In the genomic region with DNA sequence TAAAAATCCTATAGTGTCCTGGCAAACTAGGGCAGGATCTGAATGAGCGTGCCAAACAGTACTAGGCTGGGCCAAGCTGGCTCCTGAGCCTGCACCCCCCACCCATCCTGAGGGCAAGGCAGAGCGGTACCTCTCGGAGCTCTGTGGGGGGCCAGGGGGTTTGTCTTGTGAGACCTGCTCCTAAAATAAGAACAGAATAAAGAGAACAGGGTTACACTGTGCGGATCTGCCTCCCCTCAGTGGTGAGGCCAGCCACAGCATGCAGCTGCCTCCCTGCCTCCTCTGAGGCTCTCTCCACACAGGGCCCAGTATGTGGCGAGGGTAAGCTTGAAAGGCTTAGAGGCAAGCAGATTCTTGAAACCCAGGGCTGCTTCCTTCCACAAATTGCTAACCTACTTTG, we compare ENCODE assay signal across 26 mouse cellular contexts.
DNase-seq lines count a peak whose midpoint lies in the region; ATAC-seq and TF ChIP-seq lines count a peak whose summit lies in the region.
"Had no signal": no experiment of that assay in that cellular context is flagged by ENCODE, and none has a peak within 500 bp of the region (broad histone marks: within the 10 kb centered on the region; RNA-seq: fewer than 3 reads in every experiment).

No protein-coding gene starts in this region.

- H3K36me3 ChIP-seq in forebrain, embryonic 13.5 days (ENCODE audit: poor library complexity, severe bottlenecking), result peaks cover 87% of the 10 kb centered on the region
- H3K36me3 ChIP-seq in forebrain, postnatal 0 days (ENCODE audit: insufficient read depth), result peaks cover 62% of the 10 kb centered on the region
- peaks cover 43% of the 10 kb centered on the region for H3K36me3 ChIP-seq in hindbrain, postnatal 0 days (ENCODE audit: insufficient read depth, low read length)
- H3K36me3 ChIP-seq in hindbrain, embryonic 16.5 days (ENCODE audit: control insufficient read depth, insufficient read depth, low read length), result peaks cover 33% of the 10 kb centered on the region
- H3K36me3 ChIP-seq in midbrain, embryonic 16.5 days (ENCODE audit: control insufficient read depth, insufficient read depth, low read length), result peaks cover 47% of the 10 kb centered on the region
- H3K36me3 ChIP-seq in midbrain, embryonic 13.5 days, result peaks cover 85% of the 10 kb centered on the region
- H3K36me3 ChIP-seq in midbrain, postnatal 0 days (ENCODE audit: insufficient read depth, low read length), result peaks cover 68% of the 10 kb centered on the region
- H3K36me3 ChIP-seq: G1E; heart, embryonic 12.5 days; lung, embryonic 15.5 days had no signal

- H3K27ac ChIP-seq in forebrain, embryonic 13.5 days, result no peak overlapping the region
- no peak overlapping the region for H3K27ac ChIP-seq in forebrain, postnatal 0 days (ENCODE audit: low read depth, low read length)
- no peak overlapping the region for H3K27ac ChIP-seq in hindbrain, postnatal 0 days
- H3K27ac ChIP-seq in hindbrain, embryonic 16.5 days (ENCODE audit: low read depth, low read length), result no peak overlapping the region
- H3K27ac ChIP-seq in midbrain, embryonic 16.5 days (ENCODE audit: low read length), result peak overlapping the region; percentile 22; the same call in 1 of the 2 replicates
- no peak overlapping the region; the same call in 1 of the 2 replicates for H3K27ac ChIP-seq in midbrain, embryonic 13.5 days
- no peak overlapping the region for H3K27ac ChIP-seq in midbrain, postnatal 0 days (ENCODE audit: low read depth, low read length)
- H3K27ac ChIP-seq: hindbrain, embryonic 15.5 days; limb, embryonic 13.5 days; lung, embryonic 15.5 days; midbrain, embryonic 12.5 days; neural tube, embryonic 12.5 days had no signal

- DNase-seq in forebrain, postnatal 0 days, result no peak
- DNase-seq in hindbrain, postnatal 0 days (ENCODE audit: low spot score), result no peak
- DNase-seq in midbrain, postnatal 0 days (ENCODE audit: low spot score), result no peak
- DNase-seq: adrenal gland, adult 8-10 months; cerebellum, adult 8-10 months; gastrocnemius, postnatal 25 days; heart, adult 18-20 months; heart, postnatal 4 days; kidney, adult 9 months; kidney, postnatal 10 days; right cerebral cortex, adult 18-20 months; spleen, adult 18-20 months had no signal

- no peaks in the 10 kb centered on the region for H3K27me3 ChIP-seq in forebrain, embryonic 13.5 days
- no peaks in the 10 kb centered on the region for H3K27me3 ChIP-seq in forebrain, postnatal 0 days (ENCODE audit: insufficient read depth, low read length)
- no peaks in the 10 kb centered on the region for H3K27me3 ChIP-seq in hindbrain, postnatal 0 days (ENCODE audit: insufficient read depth, low read length)
- no peaks in the 10 kb centered on the region for H3K27me3 ChIP-seq in hindbrain, embryonic 16.5 days (replicated peaks; ENCODE audit: control insufficient read depth, insufficient read depth, low read length)
- no peaks in the 10 kb centered on the region for H3K27me3 ChIP-seq in midbrain, embryonic 16.5 days (ENCODE audit: control insufficient read depth, insufficient read depth, low read depth, low read length)
- H3K27me3 ChIP-seq in midbrain, embryonic 13.5 days, result no peaks in the 10 kb centered on the region
- no peaks in the 10 kb centered on the region for H3K27me3 ChIP-seq in midbrain, postnatal 0 days (ENCODE audit: insufficient read depth, low read length)
- H3K27me3 ChIP-seq: hindbrain, embryonic 15.5 days; limb, embryonic 13.5 days; lung, embryonic 15.5 days; midbrain, embryonic 12.5 days; neural tube, embryonic 12.5 days had no signal

- WGBS in forebrain, embryonic 13.5 days, result 79% methylated on average over 5 of the region's 5 CpGs
- WGBS in forebrain, postnatal 0 days, result 79% methylated on average over 5 of the region's 5 CpGs
- WGBS in hindbrain, postnatal 0 days, result 72% methylated on average over 5 of the region's 5 CpGs
- 73% methylated on average over 5 of the region's 5 CpGs for WGBS in hindbrain, embryonic 16.5 days
- WGBS in midbrain, embryonic 16.5 days, result 65% methylated on average over 5 of the region's 5 CpGs
- 75% methylated on average over 5 of the region's 5 CpGs for WGBS in midbrain, embryonic 13.5 days
- WGBS in midbrain, postnatal 0 days, result 59% methylated on average over 5 of the region's 5 CpGs

- 0 out of 2 replicates have a peak, but pooled peaks have one; percentile 8 for ATAC-seq in forebrain, embryonic 13.5 days
- ATAC-seq in forebrain, postnatal 0 days, result no peak
- ATAC-seq in hindbrain, postnatal 0 days, result peak; percentile 44; the same call in 1 of the 2 replicates
- ATAC-seq in hindbrain, embryonic 16.5 days, result no peak; the same call in 1 of the 2 replicates
- ATAC-seq in midbrain, embryonic 16.5 days, result peak; percentile 41; the same call in 1 of the 2 replicates
- ATAC-seq in midbrain, embryonic 13.5 days, result no peak
- 0 out of 2 replicates have a peak, but pooled peaks have one; percentile 39 for ATAC-seq in midbrain, postnatal 0 days (ENCODE audit: low FRiP score)
- ATAC-seq: intestine, embryonic 16.5 days had no signal

- no peaks in the 10 kb centered on the region for H3K4me1 ChIP-seq in forebrain, embryonic 13.5 days
- no peaks in the 10 kb centered on the region for H3K4me1 ChIP-seq in forebrain, postnatal 0 days (ENCODE audit: insufficient read depth)
- no peaks in the 10 kb centered on the region for H3K4me1 ChIP-seq in hindbrain, postnatal 0 days (ENCODE audit: insufficient read depth, low read length)
- no peaks in the 10 kb centered on the region for H3K4me1 ChIP-seq in hindbrain, embryonic 16.5 days (ENCODE audit: control insufficient read depth, insufficient read depth, low read depth, low read length)
- H3K4me1 ChIP-seq in midbrain, embryonic 16.5 days (ENCODE audit: control insufficient read depth, insufficient read depth, low read length), result no peaks in the 10 kb centered on the region
- H3K4me1 ChIP-seq in midbrain, embryonic 13.5 days (replicated peaks), result no peaks in the 10 kb centered on the region
- no peaks in the 10 kb centered on the region for H3K4me1 ChIP-seq in midbrain, postnatal 0 days (ENCODE audit: insufficient read depth, low read length)
- H3K4me1 ChIP-seq: heart, embryonic 12.5 days; hindbrain, embryonic 15.5 days; lung, embryonic 15.5 days; midbrain, embryonic 12.5 days; neural tube, embryonic 12.5 days had no signal

- no peak overlapping the region for H3K9ac ChIP-seq in forebrain, embryonic 13.5 days
- no peak overlapping the region for H3K9ac ChIP-seq in forebrain, postnatal 0 days
- no peak overlapping the region; the same call in 1 of the 2 replicates for H3K9ac ChIP-seq in hindbrain, postnatal 0 days (replicated peaks; ENCODE audit: low read length)
- H3K9ac ChIP-seq in hindbrain, embryonic 16.5 days (ENCODE audit: low read depth, low read length), result no peak overlapping the region
- H3K9ac ChIP-seq in midbrain, embryonic 16.5 days (ENCODE audit: low read depth, low read length), result no peak overlapping the region
- no peak overlapping the region for H3K9ac ChIP-seq in midbrain, embryonic 13.5 days (replicated peaks)
- no peak overlapping the region for H3K9ac ChIP-seq in midbrain, postnatal 0 days (replicated peaks; ENCODE audit: low read length, poor library complexity, severe bottlenecking)
- H3K9ac ChIP-seq: heart, embryonic 12.5 days; hindbrain, embryonic 15.5 days; limb, embryonic 13.5 days; lung, embryonic 15.5 days; midbrain, embryonic 12.5 days; neural tube, embryonic 12.5 days had no signal

- TF ChIP-seq CTCF in forebrain, postnatal 0 days (IDR thresholded peaks at IDR 0.05; ENCODE audit: low read depth), result no peak
- no peak for TF ChIP-seq CTCF in hindbrain, postnatal 0 days (IDR thresholded peaks at IDR 0.05; ENCODE audit: low read depth)
- TF ChIP-seq CTCF in midbrain, postnatal 0 days (IDR thresholded peaks at IDR 0.05), result no peak

- no peak overlapping the region for H3K4me3 ChIP-seq in forebrain, embryonic 13.5 days
- no peak overlapping the region for H3K4me3 ChIP-seq in forebrain, postnatal 0 days (ENCODE audit: low read depth, low read length)
- no peak overlapping the region for H3K4me3 ChIP-seq in hindbrain, postnatal 0 days (ENCODE audit: low read length)
- no peak overlapping the region for H3K4me3 ChIP-seq in hindbrain, embryonic 16.5 days (ENCODE audit: low read length)
- H3K4me3 ChIP-seq in midbrain, embryonic 16.5 days (ENCODE audit: low read depth, low read length), result no peak overlapping the region
- H3K4me3 ChIP-seq in midbrain, embryonic 13.5 days (replicated peaks), result no peak overlapping the region
- H3K4me3 ChIP-seq in midbrain, postnatal 0 days (ENCODE audit: low read depth, low read length), result no peak overlapping the region
- H3K4me3 ChIP-seq: heart, embryonic 12.5 days; hindbrain, embryonic 15.5 days; limb, embryonic 13.5 days; lung, embryonic 15.5 days; midbrain, embryonic 12.5 days; myocyte; neural tube, embryonic 12.5 days had no signal

- H3K9me3 ChIP-seq in forebrain, embryonic 13.5 days (replicated peaks), result no peaks in the 10 kb centered on the region
- no peaks in the 10 kb centered on the region for H3K9me3 ChIP-seq in forebrain, postnatal 0 days (ENCODE audit: low read length)
- H3K9me3 ChIP-seq in hindbrain, postnatal 0 days (ENCODE audit: low read length), result no peaks in the 10 kb centered on the region
- H3K9me3 ChIP-seq in hindbrain, embryonic 16.5 days (ENCODE audit: control insufficient read depth, low read length), result no peaks in the 10 kb centered on the region
- H3K9me3 ChIP-seq in midbrain, embryonic 16.5 days (replicated peaks; ENCODE audit: control insufficient read depth, low read length, poor library complexity, severe bottlenecking), result no peaks in the 10 kb centered on the region
- H3K9me3 ChIP-seq in midbrain, embryonic 13.5 days, result no peaks in the 10 kb centered on the region
- no peaks in the 10 kb centered on the region for H3K9me3 ChIP-seq in midbrain, postnatal 0 days (ENCODE audit: low read length)
- H3K9me3 ChIP-seq: G1E; heart, embryonic 12.5 days; hindbrain, embryonic 15.5 days; limb, embryonic 13.5 days; lung, embryonic 15.5 days; midbrain, embryonic 12.5 days; neural tube, embryonic 12.5 days had no signal

- H3K4me2 ChIP-seq in forebrain, embryonic 13.5 days, result no peak overlapping the region
- no peak overlapping the region for H3K4me2 ChIP-seq in forebrain, postnatal 0 days (ENCODE audit: low read depth)
- no peak overlapping the region for H3K4me2 ChIP-seq in hindbrain, postnatal 0 days (ENCODE audit: low read depth, low read length)
- no peak overlapping the region for H3K4me2 ChIP-seq in hindbrain, embryonic 16.5 days (ENCODE audit: low read length)
- H3K4me2 ChIP-seq in midbrain, embryonic 16.5 days (ENCODE audit: low read length), result no peak overlapping the region
- no peak overlapping the region for H3K4me2 ChIP-seq in midbrain, embryonic 13.5 days (replicated peaks)
- H3K4me2 ChIP-seq in midbrain, postnatal 0 days (ENCODE audit: low read depth, low read length, poor library complexity, severe bottlenecking), result no peak overlapping the region
- H3K4me2 ChIP-seq: heart, embryonic 12.5 days; hindbrain, embryonic 15.5 days; limb, embryonic 13.5 days; liver, embryonic 11.5 days; lung, embryonic 15.5 days; midbrain, embryonic 12.5 days; neural tube, embryonic 12.5 days had no signal

Comparison
In these comparisons a context has a peak if more than half of its experiments do, and no peak if none do; other contexts are left out.
1. ATAC-seq: peak in forebrain, embryonic 13.5 days (single experiment), hindbrain, postnatal 0 days (single experiment), midbrain, embryonic 16.5 days (single experiment) and midbrain, postnatal 0 days (single experiment); none in forebrain, postnatal 0 days (single experiment), hindbrain, embryonic 16.5 days (single experiment) and midbrain, embryonic 13.5 days (single experiment).